Mouse (Mus musculus) retina, embryonic 14.5 days (tissue): ENCODE measurements around the gene Rasal2.

Experiments
- DNase-seq: peaks from one replicate; pipeline ENCODE4 v3.0.0-alpha.2; 2015; ENCODE audit warnings: low spot score

Rasal2 gene

DNA sequence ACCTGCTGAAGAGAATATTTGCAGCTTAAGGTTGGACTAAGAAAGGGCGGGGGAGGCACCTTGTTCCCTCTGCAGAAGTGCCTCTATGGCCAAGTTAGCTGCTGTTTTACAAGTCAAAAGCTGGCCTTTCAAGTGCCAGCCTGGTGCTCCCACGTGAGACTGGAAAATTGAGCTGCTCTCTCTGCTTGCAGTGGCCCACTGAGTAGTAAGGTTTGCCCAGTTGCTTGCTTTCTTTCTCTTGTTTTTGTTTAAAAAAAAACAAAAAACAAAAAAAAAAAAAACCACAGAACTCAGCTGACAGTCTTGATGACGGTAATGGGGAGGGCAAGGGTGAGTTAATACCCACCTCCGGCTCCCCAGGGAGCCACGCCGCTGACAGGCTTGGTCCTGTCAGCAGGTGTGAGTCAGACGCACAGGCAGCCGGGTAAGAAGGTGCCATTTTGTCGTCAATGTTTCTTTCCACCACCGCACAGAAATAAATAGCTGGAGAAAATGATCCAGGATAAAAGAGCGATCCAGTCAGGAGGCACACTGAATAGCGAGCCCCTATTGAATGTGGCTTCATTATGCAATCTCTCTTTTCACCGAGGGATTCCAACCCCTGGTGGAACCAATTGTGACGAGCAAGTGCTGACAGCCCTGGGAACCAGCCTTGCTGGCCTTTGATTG, 27.7 kb upstream of the Rasal2 start:
- DNase-seq: peak; percentile 29

DNA sequence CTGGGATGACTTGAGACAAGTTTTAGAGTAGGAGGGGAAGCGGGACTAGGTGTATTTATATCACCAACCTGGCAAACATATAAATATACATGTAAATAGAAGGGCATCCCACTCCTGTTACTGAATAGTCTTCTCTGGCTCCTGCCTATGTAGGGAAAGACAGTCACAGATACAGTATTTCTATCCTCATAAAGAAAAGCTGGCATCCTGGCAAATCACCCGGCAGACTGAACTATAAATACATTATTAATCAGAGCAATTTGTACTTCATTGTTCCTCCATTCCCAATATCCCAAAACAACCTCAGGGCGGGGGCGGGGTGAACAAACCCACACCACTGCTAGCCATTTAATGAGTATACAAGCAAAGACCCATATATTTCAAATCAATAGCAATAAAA, 26.7 kb upstream of the Rasal2 start:
- DNase-seq: no peak

DNA sequence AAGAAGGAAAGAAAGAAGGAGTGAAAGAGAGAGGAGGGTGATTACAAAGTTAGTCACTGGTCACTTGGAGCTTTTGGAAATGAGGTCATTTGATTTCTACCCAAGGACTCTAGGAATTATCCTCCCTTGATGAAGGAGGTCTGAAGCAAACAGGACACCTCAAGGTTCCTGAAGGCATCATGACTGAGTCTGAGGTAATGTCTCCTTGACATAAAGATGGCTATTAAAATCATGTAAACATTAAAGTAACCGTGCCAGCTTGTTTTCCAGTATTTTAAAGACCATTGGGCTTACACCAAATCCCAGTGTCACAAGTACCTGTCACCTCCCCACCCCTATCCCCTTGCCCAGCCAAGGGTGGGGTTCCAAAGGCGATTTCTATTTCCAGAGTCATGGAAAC, 25.9 kb upstream of the Rasal2 start:
- DNase-seq: no peak

DNA sequence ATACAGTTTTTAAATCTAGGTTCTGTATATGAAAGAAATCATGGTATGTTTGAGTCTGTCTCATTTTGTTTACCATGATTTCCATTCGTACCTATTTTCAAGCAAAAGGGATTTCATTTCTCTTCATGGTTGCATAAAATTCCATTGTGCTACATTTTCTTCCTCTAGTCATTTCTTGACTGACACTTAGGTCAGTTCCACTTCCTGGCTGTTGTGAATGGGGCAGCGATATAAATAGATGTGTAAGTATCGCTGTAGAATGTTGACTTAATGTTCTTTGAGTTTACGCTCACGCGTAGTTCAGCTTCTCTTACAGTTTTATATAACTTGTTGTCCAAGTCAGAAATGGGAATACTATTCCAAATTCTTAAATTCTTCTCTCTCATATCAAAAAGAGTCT, 23.5 kb upstream of the Rasal2 start:
- no peak for DNase-seq

DNA sequence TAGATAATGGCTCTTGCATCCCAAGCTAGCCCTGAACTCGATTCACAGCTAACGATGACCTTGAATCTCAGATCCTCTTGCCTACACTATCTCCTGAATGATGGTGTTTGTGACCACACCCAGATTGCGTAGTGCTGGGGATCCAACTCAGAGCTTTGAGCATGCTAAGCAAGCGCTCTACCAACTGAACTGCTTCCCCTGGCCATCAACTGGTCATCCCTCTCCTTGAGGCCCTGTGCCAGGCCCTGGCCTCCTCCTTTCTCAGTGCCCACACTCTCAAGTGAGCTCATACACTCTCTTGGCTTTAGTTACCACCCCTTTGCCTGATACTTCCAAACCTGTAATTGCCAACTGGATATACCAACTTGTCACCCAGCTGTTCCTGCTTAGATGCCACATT, 22.0 kb upstream of the Rasal2 start:
- DNase-seq: no peak

DNA sequence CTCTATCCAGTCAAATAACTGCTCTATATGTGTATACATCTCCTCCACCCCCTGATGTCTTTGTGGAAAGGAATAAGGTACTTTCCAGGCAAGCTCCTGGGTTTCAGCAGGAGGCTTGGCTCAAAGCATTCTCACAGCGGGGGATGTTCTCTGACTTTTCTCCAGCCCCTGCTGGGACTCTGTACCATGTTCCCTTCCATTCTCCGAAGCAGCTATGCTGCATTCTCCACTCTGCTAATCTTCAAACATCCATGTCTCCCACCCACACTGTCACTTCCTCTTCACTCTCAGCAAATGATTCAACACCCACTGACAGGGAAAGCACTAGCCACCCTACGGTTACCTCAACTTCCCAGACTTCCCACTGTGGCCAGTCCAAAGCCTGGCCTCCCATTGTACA, 20.9 kb upstream of the Rasal2 start:
- DNase-seq: no peak

DNA sequence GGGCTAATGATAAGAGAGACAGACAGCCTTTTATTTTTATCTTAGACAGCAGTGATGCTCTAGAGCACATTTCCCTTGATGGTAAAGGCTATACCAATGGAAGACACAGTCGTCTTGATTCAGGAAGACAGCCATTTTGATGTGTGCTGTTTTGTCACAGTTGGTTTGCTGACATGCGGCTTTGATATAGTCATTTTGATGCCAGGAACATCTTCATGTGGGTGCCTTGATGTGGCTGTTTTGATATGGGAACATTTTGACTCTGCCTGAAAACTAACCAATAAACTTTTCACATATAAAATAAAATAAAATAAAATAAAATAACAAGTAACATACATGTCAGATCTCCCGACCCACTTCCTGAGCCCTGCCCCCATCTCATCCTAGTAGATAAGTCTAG, 16.0 kb upstream of the Rasal2 start:
- no peak for DNase-seq

DNA sequence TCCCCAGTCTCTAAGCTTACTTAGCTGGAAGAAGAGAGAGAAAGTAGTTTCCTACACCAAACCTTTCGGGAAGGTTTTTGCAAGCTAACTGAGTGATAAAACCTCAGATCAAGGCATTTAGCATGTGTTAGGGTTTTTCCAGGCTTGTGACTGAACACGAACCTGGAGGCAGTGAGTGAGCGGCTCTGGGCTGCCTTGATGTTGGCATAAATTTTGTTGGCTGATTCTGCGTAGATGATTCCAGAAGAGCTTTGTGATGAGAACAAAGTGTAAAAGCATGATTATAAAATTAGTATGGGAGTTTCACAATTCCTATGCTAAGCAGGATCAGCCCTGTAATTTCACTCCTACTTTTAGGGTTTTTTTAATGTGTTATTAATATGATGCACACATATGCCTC, 15.2 kb upstream of the Rasal2 start:
- DNase-seq: no peak

DNA sequence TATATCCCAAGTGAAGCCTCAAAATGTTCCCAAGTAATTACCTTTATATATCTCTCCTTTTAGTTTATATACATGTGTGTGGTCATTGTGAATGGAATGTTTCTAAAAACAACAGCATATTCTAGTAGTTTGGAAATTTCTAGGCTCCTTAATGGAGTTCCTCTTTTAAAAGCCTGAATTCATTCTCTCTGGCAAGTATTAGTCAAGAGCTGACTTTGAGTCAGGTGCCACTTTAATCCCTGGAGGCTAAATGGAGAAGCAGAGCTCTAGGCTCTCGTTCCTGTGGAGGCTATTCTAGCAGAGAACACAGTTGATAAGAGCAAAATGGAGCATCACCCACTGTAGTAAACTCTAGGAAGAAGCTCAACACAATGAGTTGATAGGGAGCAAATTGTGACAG, 14.5 kb upstream of the Rasal2 start:
- DNase-seq: no peak

DNA sequence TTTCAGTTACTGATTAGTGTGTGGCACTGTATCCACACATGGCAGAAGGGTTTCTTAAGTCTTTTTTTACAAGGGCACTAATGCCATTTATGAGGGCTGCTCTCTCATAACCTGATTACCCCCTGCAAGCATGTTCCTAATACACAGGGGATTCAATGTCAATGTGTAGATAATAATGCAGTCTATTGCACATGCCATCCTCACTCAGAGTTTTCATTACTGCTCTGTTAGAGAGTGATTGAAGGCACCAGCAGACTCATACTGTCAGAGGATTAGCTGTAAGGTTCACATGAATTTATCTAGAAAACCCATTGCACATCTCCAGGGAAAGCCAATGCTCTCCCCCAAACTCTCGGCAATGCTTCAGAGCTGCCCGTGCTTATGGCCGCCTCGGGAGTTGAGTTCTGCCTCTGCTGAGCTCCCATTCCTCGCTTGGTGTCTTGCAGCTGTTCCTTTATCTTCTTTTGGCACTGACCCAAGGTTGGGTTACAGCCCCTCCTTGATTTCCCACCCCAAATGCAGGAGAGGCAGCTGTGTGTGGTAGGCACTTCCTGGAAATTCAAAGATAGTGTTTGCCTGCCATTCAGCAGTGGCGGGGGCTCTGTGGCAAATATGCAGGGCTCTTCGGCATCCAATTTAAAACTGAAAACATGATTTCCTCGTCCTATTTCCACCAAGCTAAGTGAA, 13.5 kb upstream of the Rasal2 start:
- DNase-seq: no peak

DNA sequence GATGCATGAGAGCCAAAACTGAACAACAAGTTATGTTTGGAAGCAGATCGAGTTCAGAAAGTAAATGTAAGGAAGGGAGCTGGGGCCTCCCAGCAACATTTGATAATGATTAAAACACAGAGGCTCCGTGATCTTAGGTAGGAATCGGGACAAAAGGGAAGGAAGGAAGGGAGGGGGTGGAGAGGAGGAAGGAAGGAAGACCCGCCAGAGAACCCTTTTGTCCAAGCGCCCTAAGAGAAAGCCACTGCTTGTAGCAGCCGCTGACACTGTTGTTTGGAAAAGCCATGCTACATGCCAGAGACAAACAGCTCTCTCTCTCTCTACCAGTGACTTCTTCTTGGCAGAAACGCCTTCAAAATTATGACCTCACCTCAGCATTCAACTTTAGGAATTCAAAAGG, 5.5 kb upstream of the Rasal2 start:
- no peak for DNase-seq

DNA sequence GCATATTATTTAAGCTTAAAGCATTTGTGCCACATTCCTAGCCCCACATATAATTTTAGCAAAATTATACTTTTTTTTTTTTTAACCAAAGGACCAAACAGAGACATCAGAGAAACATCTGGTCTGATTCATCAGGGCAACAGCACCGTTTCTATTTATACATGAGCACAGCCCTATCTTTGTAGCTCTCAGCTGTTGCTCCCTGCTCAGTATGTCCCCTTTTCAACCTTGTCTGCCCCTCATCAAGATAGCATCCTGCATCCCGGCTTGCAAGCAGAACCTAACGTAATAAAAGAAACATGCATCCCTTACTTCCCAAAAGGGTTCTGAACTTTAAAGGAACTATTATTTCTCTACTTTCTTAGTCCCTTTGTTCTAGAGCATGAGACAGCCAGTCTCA, 5.0 kb upstream of the Rasal2 start:
- DNase-seq: no peak

DNA sequence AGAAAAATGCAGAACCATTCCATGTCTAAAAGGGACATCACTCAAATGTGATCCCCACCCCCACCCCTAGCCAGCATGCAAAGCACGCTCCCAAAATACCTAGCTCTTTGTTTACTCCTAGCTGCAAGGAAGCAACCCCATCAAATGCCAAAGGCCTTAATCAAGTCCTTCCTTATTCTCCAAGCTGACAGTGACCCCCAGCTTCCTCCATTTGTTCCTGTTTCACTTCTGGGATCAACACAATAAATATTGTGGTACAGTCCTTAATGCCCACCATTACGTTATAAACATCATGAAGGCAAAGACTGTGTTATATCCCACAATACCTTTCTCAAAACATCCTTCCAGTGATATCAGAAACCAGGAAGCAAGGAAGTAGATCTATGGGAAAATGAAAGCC, 4.2 kb upstream of the Rasal2 start:
- no peak for DNase-seq

DNA sequence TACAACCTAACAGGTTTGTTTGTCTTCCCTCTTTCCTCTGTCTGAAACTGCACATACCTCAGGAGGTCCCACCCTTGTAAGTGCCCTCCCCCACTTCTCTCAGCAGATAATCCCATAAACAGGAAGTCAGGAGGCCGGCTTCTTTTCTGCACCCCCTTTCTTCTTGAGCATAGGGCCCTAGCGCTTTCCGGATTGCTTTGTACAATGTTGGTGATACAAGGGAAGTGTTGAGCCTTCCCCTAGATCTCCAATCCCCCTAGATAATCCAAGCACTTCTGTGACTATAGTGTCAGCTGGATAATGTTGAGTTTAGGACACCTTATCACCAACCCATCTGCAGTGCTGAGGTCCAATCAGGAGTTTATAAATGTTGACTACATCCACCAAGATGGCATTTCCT, 3.4 kb upstream of the Rasal2 start:
- DNase-seq: no peak

DNA sequence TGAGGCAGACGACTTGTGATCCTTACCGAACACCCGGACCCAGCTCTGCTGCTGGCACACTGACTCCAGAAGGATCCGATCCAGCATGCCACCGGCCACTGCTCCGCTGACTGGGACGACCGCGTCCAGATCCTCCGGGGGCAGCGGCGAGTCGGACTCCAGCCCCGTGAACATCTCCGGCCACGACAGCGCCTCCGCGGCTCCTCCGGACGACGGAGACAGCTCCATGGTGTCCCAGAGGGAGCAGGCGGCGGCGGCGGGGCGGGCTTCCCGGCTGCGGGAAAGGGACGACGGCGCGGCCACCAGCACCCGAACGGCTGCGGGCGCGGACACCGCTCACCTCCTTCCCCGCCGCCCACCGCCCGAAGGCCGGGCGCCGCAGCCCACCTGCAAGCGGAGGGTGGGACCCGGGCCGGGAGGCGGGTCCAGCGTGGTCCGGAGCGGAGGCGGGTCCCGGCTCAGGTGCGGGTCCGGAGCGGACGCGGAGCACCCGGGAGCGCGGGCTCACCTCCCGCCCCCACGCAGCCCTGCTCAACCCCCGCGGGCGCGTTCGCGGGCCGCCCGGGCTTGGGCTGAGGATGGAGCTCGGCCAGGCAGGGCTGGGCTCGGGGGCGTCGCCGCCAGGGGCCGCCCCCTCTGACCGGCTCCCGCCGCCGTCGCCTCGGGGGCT, 549 bp downstream of the Rasal2 start:
- DNase-seq: peak; percentile 71

DNA sequence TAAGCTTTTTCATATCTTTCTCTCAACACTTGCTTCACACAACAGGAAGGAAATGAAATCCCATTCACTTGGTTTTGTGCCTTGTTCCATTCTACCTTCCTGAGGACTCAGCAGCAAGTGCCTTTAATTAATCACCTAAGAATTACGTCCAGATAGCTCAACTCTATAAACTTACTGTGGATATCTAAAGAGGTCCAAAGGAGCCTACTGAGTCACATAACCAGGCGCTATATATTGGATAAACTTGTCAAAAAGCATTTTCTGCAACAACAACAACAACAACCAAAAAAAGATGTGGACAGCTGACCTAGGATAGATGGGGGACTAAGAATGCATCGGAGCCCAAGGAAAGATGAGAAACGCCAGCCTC, 1.1 kb downstream of the Rasal2 start:
- DNase-seq: no peak

DNA sequence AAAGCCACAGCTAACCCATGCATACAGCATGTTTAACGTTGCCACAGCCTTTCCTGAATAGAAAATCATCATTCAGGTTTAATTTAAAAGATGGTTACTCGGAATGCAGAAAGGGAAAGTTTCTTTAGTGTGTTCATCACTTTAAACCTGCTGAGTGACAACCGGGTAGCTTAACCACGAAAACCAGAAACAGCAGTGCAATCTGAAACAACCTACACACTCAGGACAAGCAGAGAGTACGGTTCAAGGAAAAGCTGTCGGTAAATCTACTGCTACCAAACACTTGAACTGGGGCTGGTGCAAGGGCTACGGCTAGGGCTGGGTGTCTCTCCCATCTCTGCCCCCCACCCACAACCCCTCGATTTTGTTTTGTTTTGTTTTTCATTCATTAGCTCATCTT, 1.5 kb downstream of the Rasal2 start:
- DNase-seq: peak; percentile 4

DNA sequence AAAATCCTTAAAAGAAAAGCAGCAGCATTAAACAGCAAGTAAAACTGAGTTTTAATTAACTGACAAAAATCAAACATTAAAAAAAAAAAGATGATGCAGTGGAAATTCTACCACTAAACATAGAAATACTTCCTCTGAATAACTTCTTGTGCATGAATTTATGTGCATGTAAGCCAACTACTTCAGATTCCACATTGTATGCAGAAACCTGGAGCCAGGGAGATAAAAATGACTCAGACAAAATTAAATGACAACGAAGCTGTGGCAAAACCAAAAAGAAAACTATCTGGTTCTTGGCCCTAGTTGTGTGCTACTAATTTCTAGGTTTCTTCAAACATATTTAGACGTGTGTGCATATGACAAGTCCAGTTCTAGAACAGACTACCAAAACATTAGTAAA, 2.7 kb downstream of the Rasal2 start:
- DNase-seq: no peak

DNA sequence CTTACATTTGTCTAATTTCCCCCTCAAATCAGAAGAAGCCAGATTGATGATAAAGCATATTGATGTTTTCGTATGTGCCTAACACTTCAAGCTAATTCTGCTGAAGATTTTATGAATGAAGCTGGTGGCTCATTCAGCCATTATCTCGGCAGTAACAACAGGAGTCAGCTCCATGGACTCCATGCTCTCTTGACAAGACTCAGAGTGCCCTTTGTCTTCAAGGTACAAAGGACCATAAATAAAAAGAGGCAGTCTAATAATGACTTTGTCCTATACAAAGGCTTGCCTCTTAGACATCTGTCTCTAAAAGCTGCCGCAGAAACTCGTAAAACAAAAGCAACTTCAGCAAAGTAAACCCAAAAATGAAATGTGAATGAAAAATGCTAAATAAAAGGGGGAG, 24.4 kb downstream of the Rasal2 start:
- DNase-seq: peak; percentile 16

DNA sequence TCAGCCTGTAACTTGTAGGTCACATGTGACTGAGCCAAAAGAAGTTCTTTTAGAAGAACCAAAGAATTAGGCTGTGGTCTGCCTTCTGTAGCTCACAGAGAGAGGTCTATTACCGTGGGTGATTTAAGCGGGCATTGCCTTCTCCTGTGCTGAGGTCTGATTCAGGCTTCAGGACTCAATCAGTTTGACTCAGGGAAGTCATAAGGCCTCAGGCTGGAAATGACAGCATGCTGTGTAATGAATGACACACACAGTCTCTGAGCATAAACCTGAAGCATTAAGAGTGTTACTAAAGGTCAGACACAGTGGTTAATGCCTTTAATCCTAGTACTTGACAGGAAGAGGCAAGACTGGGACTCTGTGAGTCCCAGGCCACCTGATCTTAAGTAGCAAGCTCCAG, 31.7 kb downstream of the Rasal2 start:
- no peak for DNase-seq

DNA sequence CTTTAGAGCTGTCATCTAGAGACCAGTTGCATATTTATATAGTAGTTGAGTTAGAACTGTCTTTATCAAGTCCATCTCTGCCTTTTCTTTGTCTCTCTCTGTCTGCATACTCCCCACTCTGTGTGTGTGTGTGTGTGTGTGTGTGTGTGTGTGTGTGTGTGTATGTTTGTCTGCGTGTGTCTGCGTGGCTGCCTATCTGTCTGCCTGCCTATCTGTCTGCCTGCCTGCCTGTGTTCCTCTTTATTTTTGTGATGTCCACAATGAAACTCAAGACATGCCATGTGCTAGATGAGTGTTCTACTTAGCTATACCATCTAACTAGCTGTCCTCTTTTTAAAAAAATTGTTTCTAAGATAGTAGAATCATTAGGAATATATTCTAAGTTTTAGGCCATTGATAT, 42.0 kb downstream of the Rasal2 start:
- DNase-seq: no peak

DNA sequence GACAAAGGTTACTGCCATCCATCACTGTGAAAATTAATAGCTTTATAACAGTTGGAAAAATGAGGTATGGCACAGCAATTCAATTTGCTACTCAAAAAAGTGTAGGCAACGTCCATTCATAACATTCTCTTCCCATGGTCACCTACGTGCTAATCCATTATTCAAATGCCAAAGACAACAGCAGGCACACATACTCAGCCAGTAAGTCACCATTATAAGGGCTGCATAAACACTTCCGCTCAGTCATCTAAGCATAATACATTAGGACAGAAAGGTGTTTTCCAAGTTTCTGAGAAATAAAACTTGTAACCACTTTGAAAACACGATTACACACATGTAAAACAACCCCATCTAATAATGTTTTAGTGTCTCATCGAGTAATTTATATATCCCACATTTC, 44.1 kb downstream of the Rasal2 start:
- no peak for DNase-seq

DNA sequence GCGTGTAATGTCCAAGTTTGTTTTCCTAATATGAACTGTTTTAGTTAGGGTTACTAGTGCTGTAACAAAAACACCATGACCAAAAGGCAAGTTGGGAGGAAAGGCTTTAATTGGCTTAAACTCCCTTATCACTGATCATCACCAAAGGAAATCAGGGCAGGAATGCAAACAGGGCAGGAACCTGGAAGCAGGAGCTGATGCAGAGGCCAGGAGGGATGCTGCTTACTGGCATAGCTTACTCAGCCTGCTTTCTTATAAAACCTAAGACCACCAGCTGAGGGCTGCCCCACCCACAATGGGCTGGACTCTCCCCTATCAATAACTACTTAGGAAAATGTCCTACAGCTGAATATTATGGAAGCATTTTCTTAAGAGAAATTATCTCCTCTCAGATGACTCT, 65.7 kb downstream of the Rasal2 start:
- no peak for DNase-seq

DNA sequence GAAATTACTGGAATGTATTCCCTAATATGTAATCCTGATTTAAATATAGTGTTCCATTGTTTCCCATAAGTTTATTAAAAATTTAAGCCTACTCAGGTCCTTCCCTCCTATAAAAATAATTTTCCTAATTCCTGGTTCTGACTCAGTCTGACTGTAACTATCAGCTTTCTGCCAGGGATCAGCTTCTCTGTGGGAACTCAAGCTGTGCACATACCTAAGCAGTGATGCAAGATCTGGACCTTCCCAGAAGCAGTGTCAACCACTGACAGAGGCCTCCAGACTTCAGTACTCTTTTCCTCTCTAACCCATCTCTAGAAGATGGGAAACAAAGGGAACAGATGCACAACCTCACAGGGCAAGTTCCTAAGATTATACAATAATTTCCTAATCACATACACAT, 68.9 kb downstream of the Rasal2 start:
- peak; percentile 12 for DNase-seq
